Mouse (Mus musculus): ENCODE measurements around the gene Cct2.
A peak's percentile ranks its signal among the peaks of the same experiment; 100 is the strongest.

Gene Cct2

GRCm38 (mm10) chr10:117063254-117064021, at the start of gene Cct2:
Gene Cct2, minus strand, starts transcription at chr10:117063814.
- DNase-seq (ENCODE audit: extremely low spot score), result peak; percentile 99

GRCm38 (mm10) chr10:117112545-117112944, 48.9 kb upstream of the Cct2 start:
- DNase-seq (ENCODE audit: extremely low spot score), result no peak

GRCm38 (mm10) chr10:117111455-117111854, 47.8 kb upstream of the Cct2 start:
- no peak for DNase-seq (ENCODE audit: extremely low spot score)

- no peak for DNase-seq (ENCODE audit: extremely low spot score)
Measured at GRCm38 (mm10) chr10:117110271-117110670, 46.7 kb upstream of the Cct2 start.

GRCm38 (mm10) chr10:117106686-117107085, 43.1 kb upstream of the Cct2 start:
- DNase-seq (ENCODE audit: extremely low spot score), result no peak

- DNase-seq (ENCODE audit: extremely low spot score), result peak; percentile 27
Measured at GRCm38 (mm10) chr10:117106244-117106643, 42.6 kb upstream of the Cct2 start.

GRCm38 (mm10) chr10:117105015-117105414, 41.4 kb upstream of the Cct2 start:
- no peak for DNase-seq (ENCODE audit: extremely low spot score)

GRCm38 (mm10) chr10:117103854-117104598, 40.4 kb upstream of the Cct2 start:
- DNase-seq (ENCODE audit: extremely low spot score), result no peak

GRCm38 (mm10) chr10:117100175-117100574, 36.6 kb upstream of the Cct2 start:
- no peak for DNase-seq (ENCODE audit: extremely low spot score)

- DNase-seq (ENCODE audit: extremely low spot score), result no peak
Measured at GRCm38 (mm10) chr10:117097116-117097698, 33.6 kb upstream of the Cct2 start.

- no peak for DNase-seq (ENCODE audit: extremely low spot score)
Measured at GRCm38 (mm10) chr10:117096096-117096495, 32.5 kb upstream of the Cct2 start.

- peak; percentile 54 for DNase-seq (ENCODE audit: extremely low spot score)
Measured at GRCm38 (mm10) chr10:117094504-117095329, 31.1 kb upstream of the Cct2 start.

- no peak for DNase-seq (ENCODE audit: extremely low spot score)
Measured at GRCm38 (mm10) chr10:117089628-117090027, 26.0 kb upstream of the Cct2 start.

- DNase-seq (ENCODE audit: extremely low spot score), result no peak
Measured at GRCm38 (mm10) chr10:117081914-117082359, 18.3 kb upstream of the Cct2 start.

- no peak for DNase-seq (ENCODE audit: extremely low spot score)
Measured at GRCm38 (mm10) chr10:117081326-117081725, 17.7 kb upstream of the Cct2 start.

- DNase-seq (ENCODE audit: extremely low spot score), result no peak
Measured at GRCm38 (mm10) chr10:117078284-117078683, 14.7 kb upstream of the Cct2 start.

GRCm38 (mm10) chr10:117073176-117073575, 9.6 kb upstream of the Cct2 start:
- DNase-seq (ENCODE audit: extremely low spot score), result no peak

GRCm38 (mm10) chr10:117072191-117072888, 8.7 kb upstream of the Cct2 start:
- DNase-seq (ENCODE audit: extremely low spot score), result no peak

GRCm38 (mm10) chr10:117069109-117069508, 5.5 kb upstream of the Cct2 start:
- DNase-seq (ENCODE audit: extremely low spot score), result no peak

- DNase-seq (ENCODE audit: extremely low spot score), result no peak
Measured at GRCm38 (mm10) chr10:117064076-117064475, 462 bp upstream of the Cct2 start.

GRCm38 (mm10) chr10:117062894-117063253, 740 bp downstream of the Cct2 start:
- no peak for DNase-seq (ENCODE audit: extremely low spot score)
